Mouse (Mus musculus) heart, postnatal 36 days (tissue): Measurements from ENCODE around the gene Etv5. TPM values are rescaled to one million over a fixed set of nuclear protein-coding genes. Genes with fewer than 3 reads are reported as not detected.

Source experiments
- DNase-seq, 2 experiments: peaks; one replicate each; pipeline ENCODE4 v3.0.0; 2021 to 2022
- intact Hi-C: fragments of 180-260 bp; cut with DNase I; formaldehyde crosslinking; loops from one replicate; pipeline ENCODE4 v1.15.1; 2025
- total RNA-seq, 2 experiments: library from RNA; stranded (reverse); gene quantifications; 2 replicates each; pipeline ENCODE4 v1.2.3; 2021

Etv5 gene
- total RNA-seq, 2 experiments from 2014 or later = 9.3 to 14.8 TPM

- intact Hi-C loops = no loop called here
- no peak for DNase-seq
Measured at GRCm38 (mm10) chr16:22430211-22430951, 9.1 kb downstream of the Etv5 start.

- intact Hi-C loops = no loop called here
- no peak for DNase-seq
Measured at GRCm38 (mm10) chr16:22429377-22429776, 10.1 kb downstream of the Etv5 start.

- peak; percentile 65 to 71 for DNase-seq
- intact Hi-C loops = no loop called here
Measured at GRCm38 (mm10) chr16:22428853-22429341, 10.6 kb downstream of the Etv5 start.

- intact Hi-C loops = no loop called here
Measured at GRCm38 (mm10) chr16:22426866-22427265, 12.7 kb downstream of the Etv5 start.

GRCm38 (mm10) chr16:22422256-22422655, 17.3 kb downstream of the Etv5 start:
- intact Hi-C loops = no loop called here
- DNase-seq = no peak

More at GRCm38 (mm10) chr16:22426866-22427265, 12.7 kb downstream of the Etv5 start:
- no peak for DNase-seq

- no peak for DNase-seq
- intact Hi-C loops = no loop called here
Measured at GRCm38 (mm10) chr16:22417931-22418330, 21.6 kb downstream of the Etv5 start.

- no peak for DNase-seq
- intact Hi-C loops = no loop called here
Measured at GRCm38 (mm10) chr16:22417044-22417443, 22.5 kb downstream of the Etv5 start.

- no peak for DNase-seq
- intact Hi-C loops = no loop called here
Measured at GRCm38 (mm10) chr16:22416140-22416848, 23.2 kb downstream of the Etv5 start.

GRCm38 (mm10) chr16:22414205-22414754, 25.2 kb downstream of the Etv5 start:
- no peak for DNase-seq
- intact Hi-C loops = no loop called here

GRCm38 (mm10) chr16:22412459-22413229, 26.9 kb downstream of the Etv5 start:
- no peak for DNase-seq
- intact Hi-C loops = no loop called here

GRCm38 (mm10) chr16:22411764-22412163, 27.8 kb downstream of the Etv5 start:
- DNase-seq = no peak
- intact Hi-C loops = no loop called here

GRCm38 (mm10) chr16:22410000-22410399, 29.5 kb downstream of the Etv5 start:
- intact Hi-C loops = no loop called here
- DNase-seq = no peak

- no peak for DNase-seq
- intact Hi-C loops = no loop called here
Measured at GRCm38 (mm10) chr16:22408642-22409360, 30.7 kb downstream of the Etv5 start.

GRCm38 (mm10) chr16:22406747-22407146, 32.8 kb downstream of the Etv5 start:
- no peak for DNase-seq
- intact Hi-C loops = no loop called here

GRCm38 (mm10) chr16:22406050-22406449, 33.5 kb downstream of the Etv5 start:
- intact Hi-C loops = no loop called here
- DNase-seq = no peak

GRCm38 (mm10) chr16:22405492-22405891, 34.0 kb downstream of the Etv5 start:
- intact Hi-C loops = no loop called here
- DNase-seq = no peak

GRCm38 (mm10) chr16:22403715-22404114, 35.8 kb downstream of the Etv5 start:
- intact Hi-C loops = loop anchor here (2.0 kb wide), 1 partner anchor 43 kb away; no protein-coding TSS in a partner anchor
- no peak for DNase-seq

GRCm38 (mm10) chr16:22402600-22402999, 36.9 kb downstream of the Etv5 start:
- intact Hi-C loops = loop anchor here (2.0 kb wide), 1 partner anchor 42 kb away; no protein-coding TSS in a partner anchor
- no peak for DNase-seq

GRCm38 (mm10) chr16:22400226-22400625, 39.3 kb downstream of the Etv5 start:
- DNase-seq = no peak
- intact Hi-C loops = no loop called here
